Mouse (Mus musculus): ENCODE results near the gene Morc1. TPM values are rescaled to one million over a fixed set of nuclear protein-coding genes. Genes with fewer than 3 reads are reported as not detected.

Morc1 gene
- total and polyA plus RNA-seq, 2 experiments from 2014 or later, result 0.12 TPM; not detected in 1

DNA sequence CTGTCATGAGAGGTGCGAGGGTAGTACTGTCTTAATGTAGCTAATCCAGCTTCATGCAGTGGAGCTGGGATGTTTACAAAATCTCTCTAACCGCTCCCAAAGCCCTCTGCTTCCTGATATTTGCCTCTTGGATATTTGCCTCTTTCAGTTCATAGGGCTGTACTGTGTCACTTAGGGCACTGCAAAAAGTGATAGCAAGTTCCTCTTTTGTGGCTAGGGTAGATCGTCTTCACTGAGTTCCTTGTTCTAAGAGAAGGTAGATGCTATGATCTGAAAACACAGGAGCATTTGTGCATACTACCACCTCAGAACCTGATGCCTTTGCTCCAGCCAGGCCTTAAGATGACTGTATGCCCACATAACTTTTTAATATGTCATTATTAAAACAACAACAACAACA, 27.6 kb upstream of the Morc1 start:
- 71% methylated on average over 3 of the region's 3 CpGs for WGBS
- H3K4me1 ChIP-seq (ENCODE audit: control insufficient read depth, insufficient read depth), result no peaks in the 10 kb centered on the region

DNA sequence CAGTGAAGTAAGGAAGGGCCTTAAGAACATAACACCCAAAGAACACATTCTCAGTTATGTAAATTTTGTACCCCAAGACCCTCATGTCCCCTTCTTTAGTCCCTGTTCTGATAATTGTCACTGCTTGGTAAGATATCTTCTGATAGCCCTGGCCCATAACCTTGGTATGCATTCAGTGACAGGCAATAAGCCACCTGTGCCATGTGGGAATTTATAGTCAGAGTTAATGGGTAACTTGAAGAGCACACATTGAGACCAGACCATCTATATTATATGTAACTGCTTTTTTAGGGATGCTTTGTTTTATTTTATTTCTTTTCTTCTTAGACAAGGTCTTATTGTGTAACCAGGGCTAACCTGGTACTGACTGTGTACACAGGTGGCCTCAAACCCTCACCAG, 27.0 kb upstream of the Morc1 start:
- no peak for ATAC-seq (ENCODE audit: insufficient read depth, low read depth)
- DNase-seq (ENCODE audit: low spot score), result no peak
- TF ChIP-seq EP300 (IDR thresholded peaks at IDR 0.05; ENCODE audit: low read depth) (no peak), CTCF (IDR thresholded peaks at IDR 0.05; ENCODE audit: low read depth) (no peak)
- H3K27ac ChIP-seq (ENCODE audit: low read depth), result no peak overlapping the region
- no peaks in the 10 kb centered on the region for H3K36me3 ChIP-seq (replicated peaks; ENCODE audit: control insufficient read depth, insufficient read depth, low read length)
- no peak overlapping the region for H3K9ac ChIP-seq (replicated peaks; ENCODE audit: low read depth, low read length)
- H3K9me3 ChIP-seq (replicated peaks; ENCODE audit: control insufficient read depth, low read length), result no peaks in the 10 kb centered on the region
- no peaks in the 10 kb centered on the region for H3K4me1 ChIP-seq (ENCODE audit: control insufficient read depth, insufficient read depth)
- no peak overlapping the region for H3K4me3 ChIP-seq (ENCODE audit: low read depth, low read length)
- no peak overlapping the region for H3K4me2 ChIP-seq (ENCODE audit: low read depth, low read length)
- H3K27me3 ChIP-seq (ENCODE audit: control insufficient read depth, insufficient read depth, low read length), result no peaks in the 10 kb centered on the region

More for the DNA sequence above, 27.6 kb upstream of the Morc1 start:
- ATAC-seq (ENCODE audit: insufficient read depth, low read depth) (no peak), DNase-seq (ENCODE audit: low spot score) (no peak)
- H3K9me3 ChIP-seq (replicated peaks; ENCODE audit: control insufficient read depth, low read length), result no peaks in the 10 kb centered on the region
- no peak overlapping the region for H3K9ac ChIP-seq (replicated peaks; ENCODE audit: low read depth, low read length)
- no peaks in the 10 kb centered on the region for H3K27me3 ChIP-seq (ENCODE audit: control insufficient read depth, insufficient read depth, low read length)
- no peak overlapping the region for H3K4me2 ChIP-seq (ENCODE audit: low read depth, low read length)
- TF ChIP-seq CTCF (IDR thresholded peaks at IDR 0.05; ENCODE audit: low read depth), result no peak
- TF ChIP-seq EP300 (IDR thresholded peaks at IDR 0.05; ENCODE audit: low read depth), result no peak
- no peak overlapping the region for H3K27ac ChIP-seq (ENCODE audit: low read depth)
- no peaks in the 10 kb centered on the region for H3K36me3 ChIP-seq (replicated peaks; ENCODE audit: control insufficient read depth, insufficient read depth, low read length)
- H3K4me3 ChIP-seq (ENCODE audit: low read depth, low read length), result no peak overlapping the region

DNA sequence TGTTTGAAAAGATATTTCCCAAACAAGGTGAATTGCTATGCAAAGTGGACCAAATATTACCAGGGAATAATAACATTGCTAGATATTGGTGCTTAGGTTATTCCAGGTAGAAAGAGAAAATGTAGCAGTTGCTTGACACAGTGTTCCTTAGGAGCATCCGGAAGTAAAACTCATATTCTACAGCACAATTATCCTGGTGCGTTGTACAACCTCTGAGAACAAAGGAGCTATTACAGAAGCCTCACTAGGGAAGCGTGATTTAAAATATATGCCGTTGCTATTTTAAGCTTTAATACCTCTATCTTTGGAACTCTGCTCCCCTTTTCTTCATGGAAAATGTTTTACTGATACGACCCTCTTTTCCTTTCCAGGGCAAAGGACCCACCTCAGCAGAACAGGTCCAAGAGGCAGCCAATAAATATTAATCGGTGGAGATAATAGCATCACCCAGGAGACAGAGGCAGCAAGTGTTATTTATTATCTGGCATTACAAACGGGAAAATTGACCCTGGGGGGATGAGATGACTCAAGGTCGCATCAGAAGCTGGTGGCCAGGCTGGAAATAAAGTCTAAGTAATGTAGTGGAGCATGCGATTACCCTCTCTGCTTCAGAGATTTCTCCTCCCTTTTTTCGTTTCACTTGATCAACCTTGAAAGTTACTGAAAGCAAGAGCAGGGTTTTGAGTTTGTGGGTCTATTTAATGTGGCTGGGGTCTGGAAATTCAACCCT, 25.2 kb upstream of the Morc1 start:
- Histone ChIP-seq H3K4me1 (ENCODE audit: control insufficient read depth, insufficient read depth) (no peaks in the 10 kb centered on the region), H3K4me3 (ENCODE audit: low read depth, low read length) (no peak overlapping the region), H3K27ac (ENCODE audit: low read depth) (no peak overlapping the region), H3K9ac (replicated peaks; ENCODE audit: low read depth, low read length) (no peak overlapping the region), H3K36me3 (replicated peaks; ENCODE audit: control insufficient read depth, insufficient read depth, low read length) (no peaks in the 10 kb centered on the region), H3K27me3 (ENCODE audit: control insufficient read depth, insufficient read depth, low read length) (no peaks in the 10 kb centered on the region), H3K4me2 (ENCODE audit: low read depth, low read length) (no peak overlapping the region), H3K9me3 (replicated peaks; ENCODE audit: control insufficient read depth, low read length) (no peaks in the 10 kb centered on the region)
- no peak for TF ChIP-seq CTCF (IDR thresholded peaks at IDR 0.05; ENCODE audit: low read depth)
- no peak for TF ChIP-seq EP300 (IDR thresholded peaks at IDR 0.05; ENCODE audit: low read depth)
- DNase-seq (ENCODE audit: low spot score) (no peak), ATAC-seq (ENCODE audit: insufficient read depth, low read depth) (no peak)
- WGBS, result 65% methylated on average over 10 of the region's 10 CpGs

DNA sequence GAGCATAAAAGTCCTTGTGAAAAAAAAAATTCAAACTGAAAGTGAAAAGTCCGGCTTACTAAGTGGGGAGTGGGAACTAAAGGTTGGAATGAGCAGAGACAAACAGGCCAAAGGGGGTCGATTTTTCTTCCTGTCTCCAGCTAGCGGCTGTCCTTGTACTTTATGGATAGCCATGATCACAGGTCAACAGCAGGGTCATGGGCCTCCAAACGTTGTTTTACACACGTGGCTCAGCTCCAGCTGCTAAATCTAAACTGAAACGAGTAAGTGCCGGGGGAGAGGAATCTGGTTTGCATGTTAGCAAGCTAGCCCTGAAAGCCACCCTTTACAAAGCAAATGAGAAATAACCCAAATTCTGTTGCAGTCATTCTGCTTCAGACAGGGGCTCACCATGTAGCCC, 21.5 kb upstream of the Morc1 start:
- 53% methylated on average over 7 of the region's 7 CpGs for WGBS
- no peaks in the 10 kb centered on the region for H3K4me1 ChIP-seq (ENCODE audit: control insufficient read depth, insufficient read depth)
- no peak overlapping the region for H3K4me2 ChIP-seq (ENCODE audit: low read depth, low read length)
- ATAC-seq (ENCODE audit: insufficient read depth, low read depth) (no peak), DNase-seq (ENCODE audit: low spot score) (no peak)
- TF ChIP-seq EP300 (IDR thresholded peaks at IDR 0.05; ENCODE audit: low read depth) (no peak), CTCF (IDR thresholded peaks at IDR 0.05; ENCODE audit: low read depth) (no peak)
- H3K4me3 ChIP-seq (ENCODE audit: low read depth, low read length), result no peak overlapping the region
- no peaks in the 10 kb centered on the region for H3K9me3 ChIP-seq (replicated peaks; ENCODE audit: control insufficient read depth, low read length)
- no peaks in the 10 kb centered on the region for H3K27me3 ChIP-seq (ENCODE audit: control insufficient read depth, insufficient read depth, low read length)
- no peak overlapping the region for H3K27ac ChIP-seq (ENCODE audit: low read depth)
- no peaks in the 10 kb centered on the region for H3K36me3 ChIP-seq (replicated peaks; ENCODE audit: control insufficient read depth, insufficient read depth, low read length)
- H3K9ac ChIP-seq (replicated peaks; ENCODE audit: low read depth, low read length), result no peak overlapping the region

DNA sequence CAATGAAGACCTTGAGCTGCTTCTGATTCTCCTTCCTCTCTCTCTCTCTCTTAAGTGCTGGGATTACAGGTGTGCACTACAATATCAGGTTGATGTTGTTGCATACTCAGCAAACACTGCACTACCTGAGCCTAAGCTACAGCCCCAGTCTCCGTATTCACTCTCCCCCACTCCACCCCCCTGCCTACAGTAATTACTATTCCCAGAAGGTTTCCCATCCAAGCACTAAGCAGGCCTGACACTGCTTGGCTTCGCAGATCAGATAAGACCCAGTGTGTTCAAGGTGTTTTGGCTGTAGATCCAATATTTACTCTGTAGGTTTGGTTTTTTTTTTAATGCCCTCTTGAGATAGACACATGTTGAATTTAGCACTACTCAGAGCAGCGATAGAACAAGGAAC, 20.9 kb upstream of the Morc1 start:
- no peak overlapping the region for H3K9ac ChIP-seq (replicated peaks; ENCODE audit: low read depth, low read length)
- TF ChIP-seq EP300 (IDR thresholded peaks at IDR 0.05; ENCODE audit: low read depth), result no peak
- no peak for TF ChIP-seq CTCF (IDR thresholded peaks at IDR 0.05; ENCODE audit: low read depth)
- H3K27ac ChIP-seq (ENCODE audit: low read depth), result no peak overlapping the region
- H3K4me2 ChIP-seq (ENCODE audit: low read depth, low read length), result no peak overlapping the region
- DNase-seq (ENCODE audit: low spot score) (no peak), ATAC-seq (ENCODE audit: insufficient read depth, low read depth) (no peak)
- no peak overlapping the region for H3K4me3 ChIP-seq (ENCODE audit: low read depth, low read length)
- H3K27me3 ChIP-seq (ENCODE audit: control insufficient read depth, insufficient read depth, low read length), result no peaks in the 10 kb centered on the region
- no peaks in the 10 kb centered on the region for H3K9me3 ChIP-seq (replicated peaks; ENCODE audit: control insufficient read depth, low read length)
- H3K4me1 ChIP-seq (ENCODE audit: control insufficient read depth, insufficient read depth), result no peaks in the 10 kb centered on the region
- no peaks in the 10 kb centered on the region for H3K36me3 ChIP-seq (replicated peaks; ENCODE audit: control insufficient read depth, insufficient read depth, low read length)
- 62% methylated on average over 3 of the region's 3 CpGs for WGBS

DNA sequence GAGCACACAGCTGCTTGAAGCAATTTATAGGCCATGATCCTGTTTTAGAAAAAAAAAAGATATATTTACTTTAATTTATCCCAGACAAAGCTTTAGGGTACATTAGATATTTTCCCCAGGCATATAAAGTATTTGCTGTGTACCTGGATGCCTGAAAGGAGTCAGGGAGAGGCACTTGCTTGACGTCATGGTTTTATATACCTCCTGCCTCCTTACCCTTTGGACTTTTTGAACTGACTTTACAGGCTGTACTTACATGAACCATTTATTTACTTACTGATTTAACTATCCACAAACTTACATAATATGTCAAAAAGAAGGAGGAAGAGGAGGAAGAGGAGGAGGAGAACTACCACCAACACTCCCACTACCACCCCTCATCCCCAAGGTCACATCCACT, 18.8 kb upstream of the Morc1 start, which contains the start of gene Gm5485:
Gene Gm5485 (minus strand): TSS at position 171 of the 400 bp plus-strand sequence.
- H3K4me3 ChIP-seq (ENCODE audit: low read depth, low read length), result no peak within 1 kb of the TSS
- TF ChIP-seq EP300 (IDR thresholded peaks at IDR 0.05; ENCODE audit: low read depth) (no peak), CTCF (IDR thresholded peaks at IDR 0.05; ENCODE audit: low read depth) (no peak)
- H3K9me3 ChIP-seq (replicated peaks; ENCODE audit: control insufficient read depth, low read length), result no peaks in the 10 kb centered on the region
- H3K4me1 ChIP-seq (ENCODE audit: control insufficient read depth, insufficient read depth), result no peaks in the 10 kb centered on the region
- no peak within 1 kb of the TSS for H3K27ac ChIP-seq (ENCODE audit: low read depth)
- no peak for ATAC-seq (ENCODE audit: insufficient read depth, low read depth)
- no peak within 1 kb of the TSS for H3K4me2 ChIP-seq (ENCODE audit: low read depth, low read length)
- no peaks in the 10 kb centered on the region for H3K36me3 ChIP-seq (replicated peaks; ENCODE audit: control insufficient read depth, insufficient read depth, low read length)
- DNase-seq (ENCODE audit: low spot score), result no peak
- no peak within 1 kb of the TSS for H3K9ac ChIP-seq (replicated peaks; ENCODE audit: low read depth, low read length)
- H3K27me3 ChIP-seq (ENCODE audit: control insufficient read depth, insufficient read depth, low read length), result no peaks in the 10 kb centered on the region
- 86% methylated on average over 1 of the region's 1 CpGs for WGBS

Measured in heart, postnatal 0 days (tissue).